Mouse (Mus musculus): Measurements from ENCODE around the gene Crtac1.

DNA sequence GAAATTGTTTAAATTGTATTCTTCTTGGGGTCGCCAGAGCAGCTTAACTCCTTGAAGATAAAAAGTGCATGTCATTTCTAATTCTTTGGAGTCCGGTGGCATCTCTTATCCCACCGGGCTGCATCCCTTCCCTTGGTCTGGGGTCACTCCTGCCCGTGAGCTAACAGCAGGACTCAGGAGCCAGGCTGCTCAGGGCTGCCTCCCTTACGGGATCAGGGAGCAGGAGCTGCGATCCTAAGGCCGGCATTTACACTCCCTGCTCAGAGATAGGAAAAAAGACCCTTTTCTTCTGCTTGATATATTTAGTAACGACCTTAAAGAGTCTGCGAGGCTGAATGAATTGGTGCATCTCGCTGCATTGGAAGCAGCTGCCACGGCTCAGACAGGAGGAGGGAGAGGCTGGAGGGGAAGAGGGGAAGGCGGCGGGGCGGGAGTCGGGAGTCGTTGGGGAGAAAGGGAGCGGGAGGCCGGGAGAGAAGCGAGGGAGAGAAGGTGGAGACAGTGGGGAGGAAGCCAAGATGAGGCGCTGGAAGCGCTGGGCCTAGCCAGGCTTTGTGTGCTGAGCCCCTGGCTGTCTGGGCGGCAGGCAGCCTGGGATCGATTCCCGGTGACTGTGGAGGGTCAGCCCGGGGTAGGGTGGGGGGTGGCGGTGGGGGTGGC, 51.1 kb downstream of the Crtac1 start:
- TF ChIP-seq CTCF (IDR thresholded peaks at IDR 0.05; ENCODE audit: low read depth) = no peak
- no peak for TF ChIP-seq EP300 (IDR thresholded peaks at IDR 0.05; ENCODE audit: low read depth)
